Mouse (Mus musculus) spleen, postnatal 36 days (tissue): ENCODE measurements around the gene Map2k7.
A peak's percentile ranks its signal among the peaks of the same experiment; 100 is the strongest.

Experiments used
- DNase-seq, 2 experiments: peaks; one replicate each; pipeline ENCODE4 v3.0.0; 2022; ENCODE audit warnings: low spot score in 2 of 2, mixed read lengths in 1 of 2

Map2k7 gene

GRCm38 (mm10) chr8:4238434-4239192, at the start of gene Map2k7, which contains the start of gene Gm49320:
Gene Map2k7, plus strand, starts transcription at chr8:4238740.
Gene Gm49320, plus strand, starts transcription at chr8:4238865.
- DNase-seq = peak; percentile 99 to 100

GRCm38 (mm10) chr8:4189031-4189722, 49.4 kb upstream of the Map2k7 start:
- DNase-seq = peak in 1 of 2 experiments; percentile 22

GRCm38 (mm10) chr8:4192305-4192704, 46.2 kb upstream of the Map2k7 start:
- no peak for DNase-seq

DNA sequence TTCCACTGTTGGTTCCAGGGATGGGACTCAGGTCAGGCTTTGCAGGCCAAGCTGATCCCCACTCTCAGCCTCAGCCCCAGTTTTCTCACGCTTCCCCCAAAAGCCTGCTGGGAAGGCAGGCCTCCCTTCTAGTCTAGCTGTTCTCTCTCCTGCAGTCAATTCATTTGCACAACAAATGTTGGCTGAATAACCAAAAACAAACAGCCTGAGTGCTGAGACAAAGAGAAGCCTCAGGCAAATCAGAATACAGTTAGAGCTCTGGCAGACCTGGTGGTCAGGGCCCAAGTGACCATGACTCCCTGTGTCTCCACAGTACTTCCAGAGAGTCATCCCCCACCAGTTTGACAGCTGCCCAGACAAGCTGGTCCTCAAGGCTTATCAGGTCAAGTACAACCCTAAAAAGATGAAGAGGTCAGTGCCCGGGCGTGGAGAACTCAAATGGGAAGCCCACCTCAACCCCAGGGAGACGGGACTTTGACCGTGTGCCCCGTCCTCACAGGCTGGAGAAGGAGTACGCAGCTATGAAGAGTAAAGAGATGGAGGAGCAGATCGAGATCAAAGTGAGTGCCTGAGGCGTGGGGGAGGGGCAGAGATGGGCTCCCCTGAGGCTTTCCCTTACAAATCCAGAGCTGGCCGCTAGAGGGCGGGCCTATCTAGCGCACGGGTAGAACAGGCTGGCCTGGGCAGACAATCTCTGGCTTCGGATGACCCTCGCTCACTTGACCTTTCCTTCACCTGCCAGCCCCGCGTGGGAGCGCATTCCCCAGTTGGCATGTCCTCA, 45.5 kb upstream of the Map2k7 start:
- DNase-seq = peak; percentile 66 to 73

DNA sequence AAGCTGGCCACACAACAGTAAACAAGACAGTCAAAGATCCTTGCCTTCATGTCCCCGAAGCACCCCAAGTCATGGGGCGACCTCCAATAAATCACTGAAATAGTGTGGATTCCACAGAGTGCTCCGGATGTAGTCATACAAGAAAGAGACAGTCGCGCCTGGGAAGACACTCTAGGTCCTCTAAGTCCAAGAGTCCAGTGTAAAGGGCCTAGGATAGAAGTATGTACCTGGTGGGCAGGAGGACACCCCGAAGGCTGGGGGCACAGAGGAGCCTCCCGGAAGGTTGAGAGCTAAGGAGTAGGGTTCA, 45.0 kb upstream of the Map2k7 start:
- no peak for DNase-seq

DNA sequence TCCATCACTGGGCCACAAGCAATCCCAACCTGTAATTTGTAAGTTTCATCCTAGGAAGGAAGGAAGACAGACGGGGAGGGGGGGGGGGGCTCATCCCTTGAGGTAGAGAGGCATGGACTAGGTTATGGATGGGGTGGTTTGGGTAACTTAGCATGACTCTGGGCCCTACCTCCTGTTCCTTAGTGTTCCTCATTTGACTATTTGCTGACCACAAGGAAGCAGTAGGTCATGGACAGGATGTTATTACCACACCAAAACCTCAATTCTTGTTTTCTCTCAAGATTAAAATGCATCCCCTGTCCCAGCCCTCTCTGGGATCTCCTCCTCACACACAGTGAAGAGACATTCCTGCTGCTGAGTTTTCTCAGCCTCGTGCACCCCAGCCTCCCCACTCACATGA, 37.2 kb upstream of the Map2k7 start:
- DNase-seq = no peak

DNA sequence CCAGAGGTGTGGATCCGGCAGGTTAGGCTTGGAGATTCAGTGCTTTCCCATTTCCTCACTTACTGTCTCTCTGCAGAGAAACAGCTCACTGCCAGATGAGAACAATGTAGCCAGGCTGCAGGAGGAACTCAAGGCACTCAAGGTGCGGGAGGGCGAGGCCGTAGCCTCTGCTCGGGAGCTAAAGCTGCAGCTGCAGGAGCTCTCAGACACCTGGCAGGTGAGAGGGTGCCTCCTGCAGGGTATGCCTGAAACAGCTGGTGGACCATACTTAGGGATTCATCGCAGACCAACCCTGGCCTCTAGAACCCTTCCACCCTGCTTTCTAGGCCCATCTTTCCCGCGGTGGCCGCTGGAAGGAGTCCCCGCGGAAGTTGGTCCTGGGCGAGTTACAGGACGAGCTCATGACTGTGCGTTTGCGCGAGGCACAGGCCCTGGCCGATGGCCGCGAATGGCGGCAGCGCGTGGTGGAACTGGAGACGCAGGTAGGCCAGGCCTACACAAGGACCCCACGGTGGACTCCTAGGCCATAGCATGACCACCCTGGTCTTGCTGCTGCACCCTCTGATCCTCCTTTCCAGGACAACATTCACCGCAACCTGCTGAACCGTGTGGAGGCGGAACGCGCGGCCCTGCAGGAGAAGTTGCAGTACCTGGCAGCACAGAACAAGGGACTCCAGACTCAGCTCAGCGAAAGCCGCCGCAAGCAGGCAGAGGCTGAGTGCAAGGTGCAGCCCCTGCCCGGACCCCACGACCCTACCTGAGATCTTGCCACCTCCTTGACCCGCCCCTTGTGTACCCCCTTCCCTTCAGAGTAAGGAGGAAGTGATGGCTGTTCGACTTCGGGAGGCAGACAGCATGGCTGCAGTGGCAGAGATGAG, 33.1 kb upstream of the Map2k7 start:
- no peak for DNase-seq

- no peak for DNase-seq
Observed at GRCm38 (mm10) chr8:4206182-4207015, 32.1 kb upstream of the Map2k7 start.

DNA sequence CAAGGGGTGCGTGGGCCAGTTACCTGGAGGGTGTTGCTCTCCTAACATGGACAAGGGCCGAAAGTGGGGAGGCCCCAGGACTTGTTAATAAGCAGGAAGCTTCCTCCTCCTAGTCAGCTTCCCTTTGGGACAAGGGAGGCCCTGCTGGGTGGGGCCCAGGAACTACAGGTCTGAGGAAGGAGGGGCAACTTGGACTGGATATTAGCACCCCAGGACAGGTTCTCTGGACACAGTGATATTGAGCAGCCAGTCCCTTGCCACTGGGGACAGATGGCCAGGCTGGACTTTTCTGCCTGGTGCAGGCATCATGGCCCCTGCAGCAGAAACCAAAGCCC, 31.6 kb upstream of the Map2k7 start:
- no peak for DNase-seq

GRCm38 (mm10) chr8:4211097-4211496, 27.4 kb upstream of the Map2k7 start:
- DNase-seq = no peak

GRCm38 (mm10) chr8:4212809-4213209, 25.7 kb upstream of the Map2k7 start:
- DNase-seq = no peak

DNA sequence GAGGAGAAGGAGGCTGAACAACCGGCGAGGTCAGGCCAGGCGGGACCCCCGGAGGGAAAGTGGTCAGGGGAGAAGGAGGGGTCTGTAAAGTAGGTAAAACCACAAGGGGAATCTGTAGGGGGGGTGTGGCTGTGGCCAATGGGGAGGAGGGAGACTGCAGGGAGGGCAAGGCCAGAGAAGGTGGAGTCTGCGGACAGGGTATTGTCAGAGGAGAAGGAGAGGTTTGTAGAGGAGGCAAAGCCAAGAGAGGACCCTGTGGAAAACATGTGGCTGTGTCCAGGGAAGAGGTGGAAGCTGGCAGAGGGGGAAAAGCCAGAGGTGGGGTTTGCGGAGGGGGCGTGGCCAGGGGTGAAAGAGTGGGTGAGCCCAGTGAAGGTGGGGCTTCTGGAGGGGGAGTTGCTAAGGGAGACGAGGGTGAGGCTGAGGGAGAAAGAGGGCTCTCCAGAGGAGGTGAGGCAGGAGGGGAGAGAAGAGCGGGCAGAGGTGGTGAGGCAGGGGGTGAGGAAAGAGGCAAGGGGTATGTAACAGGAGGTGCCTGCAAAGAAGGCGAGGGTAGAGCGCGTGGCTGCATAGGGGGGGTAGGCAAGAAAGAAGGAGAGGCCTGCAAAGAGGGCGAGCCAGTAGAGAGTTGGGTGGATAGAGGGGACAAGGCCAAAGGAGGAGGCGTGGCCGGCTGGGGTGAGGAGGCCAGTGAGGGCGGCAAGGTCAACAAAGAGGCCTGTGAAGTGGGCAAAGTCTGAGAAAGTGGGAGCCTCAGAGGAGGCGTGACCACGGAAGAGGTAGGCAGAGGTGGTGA, 25.1 kb upstream of the Map2k7 start:
- peak; percentile 31 to 32 for DNase-seq

DNA sequence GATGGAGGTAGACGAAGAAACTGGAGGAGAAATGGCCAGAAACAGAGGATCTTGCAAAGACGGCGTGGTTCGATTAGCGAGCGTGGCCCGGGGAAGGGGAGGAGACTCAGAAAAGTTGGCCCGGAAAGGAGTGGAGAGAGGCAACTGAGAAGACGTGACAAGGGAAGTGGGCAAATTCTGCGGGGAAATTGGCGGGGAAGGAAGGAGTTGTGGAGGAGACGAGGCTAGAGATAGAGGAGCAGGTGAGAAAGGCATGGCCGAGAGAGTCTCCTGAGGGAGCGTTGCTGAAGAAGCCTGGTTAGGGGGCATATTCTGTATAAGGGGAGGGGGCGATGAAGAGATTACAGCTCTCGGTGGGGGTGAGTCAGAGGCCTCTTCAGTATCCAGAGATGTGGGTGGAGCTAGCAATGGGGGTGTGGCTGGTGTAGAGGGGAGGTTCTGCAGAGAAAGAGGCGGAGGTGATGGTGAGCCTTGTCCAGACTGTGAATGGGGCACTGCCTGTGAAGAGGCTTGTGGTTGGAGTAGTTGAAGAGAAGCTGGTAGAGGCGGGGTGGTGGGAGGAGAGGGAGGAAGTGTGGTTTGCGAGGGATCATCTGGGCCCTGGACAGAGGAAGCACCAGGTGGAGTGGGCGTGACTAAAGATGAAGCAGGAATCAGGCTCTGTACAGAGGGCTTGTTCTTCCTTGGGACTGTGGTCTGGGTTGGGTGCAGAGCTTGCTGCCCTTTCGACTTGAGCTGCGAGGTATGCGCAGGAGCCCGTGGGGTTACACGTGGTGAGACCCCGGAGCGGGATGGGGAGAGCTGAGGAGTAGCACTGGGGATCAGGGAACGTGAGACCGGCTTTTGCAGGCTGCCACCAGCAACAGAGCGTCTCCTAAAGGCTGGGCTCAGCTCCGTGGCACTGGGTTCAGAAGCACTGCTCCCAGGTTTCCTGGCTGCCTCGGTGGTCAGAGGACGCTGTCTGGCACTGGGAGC, 24.2 kb upstream of the Map2k7 start:
- peak; percentile 65 to 71 for DNase-seq

- DNase-seq = no peak
Observed at GRCm38 (mm10) chr8:4216296-4216695, 22.2 kb upstream of the Map2k7 start.

DNA sequence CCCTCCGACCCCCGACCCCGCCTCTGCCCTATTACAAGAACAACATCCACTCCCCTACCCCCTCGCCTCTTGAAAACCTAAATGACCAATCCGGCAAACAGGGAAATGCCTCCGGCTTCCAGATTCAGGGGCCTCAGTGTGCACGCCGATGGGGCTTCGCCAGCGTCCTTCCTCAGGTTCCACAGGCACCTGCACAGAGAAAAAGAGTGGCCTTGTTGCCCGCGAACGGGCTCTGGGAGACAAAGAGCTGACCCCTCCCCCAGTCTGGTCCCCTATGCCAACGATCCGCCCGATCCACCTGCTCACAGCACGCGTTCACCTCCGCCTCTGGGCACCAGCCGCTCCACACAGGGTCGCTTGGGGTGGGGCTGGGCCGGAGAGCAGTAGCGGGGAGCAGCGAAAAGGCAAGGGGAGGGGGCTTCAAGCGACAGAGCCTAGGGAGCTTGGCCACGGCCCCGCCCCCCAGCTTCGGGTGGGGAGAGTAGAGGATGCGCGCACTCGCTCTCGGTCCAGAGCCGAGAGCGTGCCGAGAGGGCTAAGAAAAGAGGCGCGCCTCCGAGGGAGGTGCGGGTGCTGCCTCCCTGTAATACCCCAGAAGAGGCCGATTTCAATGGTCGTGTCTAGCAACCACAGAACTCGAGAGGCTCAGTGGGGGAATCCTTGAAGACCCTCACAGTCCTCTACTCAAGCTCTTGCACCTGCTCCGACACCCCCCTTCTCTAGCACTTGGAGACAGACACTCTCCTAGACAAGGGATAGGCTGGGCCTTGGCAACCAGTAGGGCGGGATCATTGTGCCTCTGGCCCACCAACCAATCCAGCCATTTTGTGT, 21.5 kb upstream of the Map2k7 start, which contains the start of gene Prr36:
Gene Prr36 (minus strand): TSS at position 669 of the 831 bp plus-strand sequence.
- no peak for DNase-seq

GRCm38 (mm10) chr8:4219617-4220016, 18.9 kb upstream of the Map2k7 start:
- no peak for DNase-seq

DNA sequence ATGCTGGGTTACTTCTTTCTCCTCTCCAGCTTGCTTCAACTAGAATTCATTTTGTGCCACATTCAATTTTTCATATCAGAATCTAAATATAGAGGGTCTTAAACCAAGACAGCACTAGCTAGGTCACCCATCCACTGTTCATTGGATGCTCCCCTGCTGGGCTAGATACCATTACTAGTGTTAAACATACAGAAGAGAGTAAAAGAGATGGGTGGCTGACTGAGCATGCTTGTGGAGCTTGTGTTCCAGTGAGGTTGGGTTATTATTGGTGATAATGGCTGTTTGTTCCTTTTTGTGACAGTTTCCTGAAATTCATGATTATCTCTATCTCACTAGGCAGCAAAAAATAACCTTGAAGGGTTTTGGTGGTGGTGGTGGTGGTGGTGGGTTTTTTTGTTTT, 16.5 kb upstream of the Map2k7 start:
- no peak for DNase-seq

DNA sequence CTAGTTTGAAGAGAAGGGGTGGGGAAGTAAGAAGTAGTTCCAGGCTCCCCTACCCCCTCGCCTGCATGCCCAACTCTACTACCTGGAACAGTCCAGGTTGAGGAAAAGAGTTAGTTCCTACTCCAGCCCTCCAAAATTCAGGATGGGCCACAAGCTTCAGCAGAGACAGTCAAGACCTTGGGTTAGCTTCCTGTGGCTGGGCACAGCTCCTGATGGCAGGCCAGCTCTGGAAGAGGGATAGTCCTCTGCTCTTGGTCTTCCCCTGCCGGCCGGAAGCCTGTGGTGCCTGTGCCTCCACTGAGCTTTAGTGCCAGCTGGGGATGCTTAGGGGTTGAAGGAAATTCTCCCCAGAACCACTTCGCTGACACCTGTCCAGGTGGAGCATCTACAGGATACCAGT, 12.2 kb upstream of the Map2k7 start:
- DNase-seq = no peak
